Mouse (Mus musculus) limb, embryonic 11.5 days (tissue): ENCODE data around the gene Ubc. TPM values are rescaled to one million over a fixed set of nuclear protein-coding genes. Genes with fewer than 3 reads are reported as not detected.
"Not testable (repeated sequence)": the region's sequence is repeated elsewhere in the genome, so short reads cannot be mapped to it uniquely, and the experiment has no call there.

Source experiments
- ATAC-seq: fragments of 200-750 bp; cut with Nextera tagmentation; 2 replicates; pipeline ENCODE4 v1.8.0; 2017; ENCODE audit warnings: low read depth; ENCODE audit not compliant: insufficient number of reproducible peaks, low FRiP score, low TSS enrichment
- DNase-seq: peaks from one replicate; pipeline ENCODE4 v3.0.0-alpha.2; 2015; ENCODE audit warnings: low spot score
- H3K27ac ChIP-seq: fragments of 300-500 bp; sonication (generic); replicated peaks from 2 replicates; pipeline ENCODE4 v1.5.1; 2014; ENCODE audit warnings: low read depth, mild to moderate bottlenecking, low read length
- H3K27me3 ChIP-seq: fragments of 300-500 bp; sonication (generic); 2 replicates; pipeline ENCODE4 v1.6.1; 2014; ENCODE audit warnings: mild to moderate bottlenecking, low read length, mixed read lengths; ENCODE audit not compliant: control insufficient read depth, insufficient read depth
- H3K36me3 ChIP-seq: fragments of 300-500 bp; sonication (generic); 2 replicates; pipeline ENCODE4 v1.6.1; 2014; ENCODE audit warnings: mild to moderate bottlenecking, low read length, moderate library complexity, mixed read lengths; ENCODE audit not compliant: control insufficient read depth, insufficient read depth
- H3K4me1 ChIP-seq: fragments of 300-500 bp; sonication (generic); 2 replicates; pipeline ENCODE4 v1.6.1; 2014; ENCODE audit warnings: low read length, mixed read lengths; ENCODE audit not compliant: control insufficient read depth, insufficient read depth
- H3K4me2 ChIP-seq: fragments of 300-500 bp; sonication (generic); 2 replicates; pipeline ENCODE4 v1.6.1; 2014; ENCODE audit warnings: low read depth, mild to moderate bottlenecking, moderate library complexity; ENCODE audit not compliant: severe bottlenecking
- H3K4me3 ChIP-seq: fragments of 300-500 bp; sonication (generic); 2 replicates; pipeline ENCODE4 v1.5.1; 2014; ENCODE audit warnings: low read depth, low read length
- H3K9ac ChIP-seq: fragments of 300-500 bp; sonication (generic); 2 replicates; pipeline ENCODE4 v1.6.1; 2014; ENCODE audit warnings: mild to moderate bottlenecking, low read length
- H3K9me3 ChIP-seq: fragments of 300-500 bp; sonication (generic); 2 replicates; pipeline ENCODE4 v1.6.1; 2016; ENCODE audit warnings: low read length; ENCODE audit not compliant: control insufficient read depth
- WGBS: fragments of 180-500 bp; shearing (Covaris S2); extraction: QIAGEN DNeasy Blood & Tissue Kit; methylation state at CpG from one replicate; pipeline ENCODE4 v1.1.7; 2014; 5-methylcytosine and 5-hydroxymethylcytosine counted together
- polyA plus RNA-seq: library from polyadenylated mRNA; unstranded; fragments of >200 nt; fragmentation: Nextera tagmentation; extraction: Ambion mirVana; gene quantifications from 2 replicates; pipeline ENCODE4 v1.2.1, GENCODE M21; 2014

The Ubc gene
- polyA plus RNA-seq, 1 experiment from 2014 or later, result 979 TPM

- Histone ChIP-seq H3K27ac (no peak overlapping the region), H3K4me3 (no peak overlapping the region), H3K4me2 (no peak overlapping the region), H3K9me3 (no peaks in the 10 kb centered on the region), H3K36me3 (peaks cover 33% of the 10 kb centered on the region), H3K27me3 (no peaks in the 10 kb centered on the region), H3K9ac (no peak overlapping the region), H3K4me1 (no peaks in the 10 kb centered on the region)
- 92% methylated on average over 8 of the region's 8 CpGs for WGBS
- DNase-seq (no peak), ATAC-seq (no peak)
Observed at GRCm38 (mm10) chr5:125416183-125416582, 26.2 kb upstream of the Ubc start.

GRCm38 (mm10) chr5:125413763-125414162 lies 23.8 kb upstream of the Ubc start:
- Histone ChIP-seq H3K4me2 (no peak overlapping the region), H3K9ac (no peak overlapping the region), H3K4me3 (no peak overlapping the region), H3K27ac (no peak overlapping the region), H3K9me3 (no peaks in the 10 kb centered on the region), H3K27me3 (no peaks in the 10 kb centered on the region), H3K36me3 (peaks cover 27% of the 10 kb centered on the region), H3K4me1 (0 out of 2 replicates have a peak, but pooled peaks cover 3% of the 10 kb centered on the region)
- DNase-seq (no peak), ATAC-seq (no peak)
- WGBS, result 88% methylated on average over 4 of the region's 4 CpGs

DNA sequence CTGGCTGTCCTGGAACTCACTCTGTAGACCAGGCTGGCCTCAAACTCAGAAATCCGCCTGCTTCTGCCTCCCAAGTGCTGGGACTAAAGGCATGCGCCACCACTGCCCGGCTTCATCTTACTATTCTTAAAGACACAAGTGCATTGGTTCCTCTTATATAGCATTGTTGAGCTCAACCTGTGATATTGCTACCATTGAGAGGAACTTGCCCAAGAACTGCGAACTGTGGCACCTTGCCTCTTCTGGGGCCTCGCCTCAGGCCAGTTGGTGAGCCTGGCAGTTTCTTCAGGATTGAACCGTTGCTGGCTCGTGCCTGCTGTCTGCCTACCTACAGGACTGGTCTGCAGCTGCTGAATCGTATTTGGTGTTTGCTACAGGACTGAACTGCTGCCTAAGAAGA lies 22.5 kb upstream of the Ubc start:
- WGBS, result 90% methylated on average over 8 of the region's 8 CpGs
- DNase-seq, H3K4me1 ChIP-seq, ATAC-seq, H3K27ac ChIP-seq, H3K4me3 ChIP-seq, H3K9me3 ChIP-seq, H3K27me3 ChIP-seq, H3K9ac ChIP-seq, H3K4me2 ChIP-seq: not testable (repeated sequence)
- H3K36me3 ChIP-seq, result peaks cover 19% of the 10 kb centered on the region

- no peak overlapping the region for H3K27ac ChIP-seq
- ATAC-seq (no peak), DNase-seq (peak; percentile 77)
- H3K9ac ChIP-seq, result no peak overlapping the region
- H3K4me3 ChIP-seq, result no peak overlapping the region
- H3K36me3 ChIP-seq, result peaks cover 16% of the 10 kb centered on the region
- no peak overlapping the region for H3K4me2 ChIP-seq
- peaks cover 7% of the 10 kb centered on the region; the same call in 1 of the 2 replicates for H3K4me1 ChIP-seq
- 69% methylated on average over 5 of the region's 5 CpGs for WGBS
- H3K9me3 ChIP-seq, result no peaks in the 10 kb centered on the region
- no peaks in the 10 kb centered on the region for H3K27me3 ChIP-seq
Observed at GRCm38 (mm10) chr5:125411972-125412530, 22.0 kb upstream of the Ubc start.

GRCm38 (mm10) chr5:125409348-125410090 lies 19.5 kb upstream of the Ubc start:
- H3K4me1 ChIP-seq, result peaks cover 11% of the 10 kb centered on the region; the same call in 1 of the 2 replicates
- 0 out of 2 replicates have a peak, but pooled peaks cover 2% of the 10 kb centered on the region for H3K36me3 ChIP-seq
- ATAC-seq, result peak; percentile 49; the same call in 1 of the 2 replicates
- H3K9me3 ChIP-seq, result no peaks in the 10 kb centered on the region
- H3K4me3 ChIP-seq, result peak overlapping the region; percentile 26
- WGBS, result 8% methylated on average over 20 of the region's 20 CpGs
- H3K9ac ChIP-seq, result 0 out of 2 replicates have a peak overlapping the region, but pooled peaks have one; percentile 22
- peak overlapping the region; percentile 38 for H3K4me2 ChIP-seq
- H3K27ac ChIP-seq, result 0 out of 2 replicates have a peak overlapping the region, but pooled peaks have one; percentile 30
- peak; percentile 86 for DNase-seq
- H3K27me3 ChIP-seq, result no peaks in the 10 kb centered on the region

DNA sequence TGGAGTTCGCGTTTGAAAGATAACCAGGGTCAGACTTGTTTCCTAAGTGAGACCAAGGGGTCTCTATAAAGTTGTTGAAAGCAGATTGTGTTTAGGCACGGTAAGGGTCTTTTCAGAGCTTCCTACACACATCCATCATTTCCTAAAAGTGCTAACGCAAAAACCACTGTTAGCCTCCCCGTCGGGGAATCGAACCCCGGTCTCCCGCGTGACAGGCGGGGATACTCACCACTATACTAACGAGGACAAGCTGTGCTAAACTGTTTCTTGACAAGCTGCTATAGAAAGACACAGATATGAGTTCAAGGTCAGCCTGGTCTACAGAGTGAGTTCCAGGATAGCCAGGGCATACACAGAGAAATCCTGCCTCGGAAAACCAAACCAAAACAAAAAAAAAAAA lies 18.8 kb upstream of the Ubc start:
- WGBS, result 1% methylated on average over 13 of the region's 13 CpGs
- Histone ChIP-seq H3K4me1 (peaks cover 11% of the 10 kb centered on the region; the same call in 1 of the 2 replicates), H3K27me3 (no peaks in the 10 kb centered on the region), H3K9me3 (no peaks in the 10 kb centered on the region), H3K4me2 (peak overlapping the region; percentile 38; the same call in 1 of the 2 replicates), H3K9ac (no peak overlapping the region), H3K36me3 (0 out of 2 replicates have a peak, but pooled peaks cover 2% of the 10 kb centered on the region), H3K27ac (no peak overlapping the region), H3K4me3 (peak overlapping the region; percentile 26)
- DNase-seq, result peak; percentile 95
- peak; percentile 67 for ATAC-seq

- peak overlapping the region; percentile 7; the same call in 1 of the 2 replicates for H3K4me2 ChIP-seq
- no peak overlapping the region for H3K4me3 ChIP-seq
- H3K36me3 ChIP-seq, result no peaks in the 10 kb centered on the region
- WGBS, result 71% methylated on average over 14 of the region's 14 CpGs
- H3K27ac ChIP-seq, result no peak overlapping the region
- H3K4me1 ChIP-seq, result peaks cover 11% of the 10 kb centered on the region; the same call in 1 of the 2 replicates
- no peak for DNase-seq
- no peak overlapping the region for H3K9ac ChIP-seq
- ATAC-seq, result no peak
- H3K9me3 ChIP-seq, result no peaks in the 10 kb centered on the region
- no peaks in the 10 kb centered on the region for H3K27me3 ChIP-seq
Observed at GRCm38 (mm10) chr5:125407910-125408575, 18.0 kb upstream of the Ubc start.
